Mouse (Mus musculus) cortical plate, adult 2 months (tissue): Measurements from ENCODE around the gene Kbtbd3.

Source experiments
- CTCF ChIP-seq: fragments of 200-500 bp; IDR thresholded peaks from 2 replicates; pipeline ENCODE4 v1.5.1; 2011; ENCODE audit warnings: mild to moderate bottlenecking, control low read depth, low read length; ENCODE audit not compliant: insufficient read depth; ENCODE audit errors: extremely low read depth
- POLR2A ChIP-seq: fragments of 200-500 bp; IDR thresholded peaks from 2 replicates; pipeline ENCODE4 v1.6.1; 2011; ENCODE audit warnings: mild to moderate bottlenecking, low read length, control low read depth; ENCODE audit not compliant: insufficient read depth; ENCODE audit errors: extremely low read depth

DNA sequence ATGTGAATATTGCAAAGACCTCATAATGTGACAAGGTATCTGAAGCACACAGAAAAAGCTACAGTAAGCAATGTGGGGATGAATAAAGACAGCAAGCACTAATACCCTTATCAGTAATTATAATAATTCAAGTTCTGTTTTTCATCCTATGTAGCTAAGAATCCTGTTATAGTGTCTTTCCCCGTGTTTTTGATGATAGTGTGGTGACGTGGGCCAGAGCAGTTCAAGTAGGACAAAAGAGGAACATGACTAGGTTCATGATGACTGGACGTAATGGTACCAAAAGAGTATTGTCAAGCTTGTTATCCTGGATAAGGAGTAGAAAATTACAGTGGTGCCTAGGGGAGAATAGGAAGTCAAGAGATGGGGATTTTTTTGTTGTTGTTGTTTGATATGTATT, 1.1 kb downstream of the Kbtbd3 start:
- TF ChIP-seq CTCF (no peak), POLR2A (no peak)
